Mouse (Mus musculus) CH12.LX (cell line): ENCODE measurements at regions not wholly inside any gene's neighbourhood (a gene's known extent, or its start where the extent isn't known, plus 50 kb on each side); places are given as distances from the start of the nearest gene placed in this dataset.

Source experiments
- DNase-seq: peaks from one replicate; pipeline ENCODE4 v3.0.0-alpha.2; 2013; ENCODE audit errors: extremely low read depth
- H3K27ac ChIP-seq: 2 replicates; pipeline ENCODE4 v1.5.1; 2012; ENCODE audit warnings: low read depth, mild to moderate bottlenecking, control low read depth, moderate library complexity; ENCODE audit not compliant: insufficient read depth
- H3K27me3 ChIP-seq: replicated peaks from 2 replicates; pipeline ENCODE3; 2012; ENCODE audit warnings: inconsistent platforms
- H3K36me3 ChIP-seq, 2 experiments: replicated peaks in 1 of 2; 2 replicates each; pipeline versions ENCODE3 to v1.6.1; 2012; ENCODE audit warnings: inconsistent platforms in 1 of 2, low read length in 1 of 2, mild to moderate bottlenecking in 1 of 2, mixed read lengths in 1 of 2, moderate library complexity in 1 of 2; ENCODE audit not compliant: control insufficient read depth in 1 of 2, insufficient read depth in 1 of 2
- H3K4me1 ChIP-seq, 2 experiments: 2 replicates each; pipeline ENCODE4 v1.6.1; 2012; ENCODE audit warnings: inconsistent platforms in 1 of 2, moderate library complexity in 1 of 2; ENCODE audit not compliant: insufficient read depth in 2 of 2, control insufficient read depth in 1 of 2
- H3K4me2 ChIP-seq: 2 replicates; pipeline ENCODE4 v1.6.1; 2012; ENCODE audit warnings: low read depth, mild to moderate bottlenecking, control low read depth; ENCODE audit not compliant: poor library complexity, insufficient read depth, severe bottlenecking
- H3K4me3 ChIP-seq, 3 experiments: fragments of 150-350 bp in 1 of 3; sonication (generic) in 1 of 3; replicated peaks in 1 of 3; 2 replicates each; pipeline versions ENCODE3 to v1.5.1; 2011 to 2012; ENCODE audit warnings: low read depth in 2 of 3, low read length in 2 of 3, mild to moderate bottlenecking in 2 of 3, moderate library complexity in 2 of 3, control low read depth in 1 of 3, improper control_type of control experiment in 1 of 3, inconsistent platforms in 1 of 3, mixed read lengths in 1 of 3; ENCODE audit not compliant: poor library complexity in 1 of 3
- H3K79me2 ChIP-seq: replicated peaks from 2 replicates; pipeline ENCODE4 v1.6.1; 2012; ENCODE audit warnings: mild to moderate bottlenecking, moderate library complexity; ENCODE audit not compliant: control insufficient read depth, poor library complexity, insufficient read depth, severe bottlenecking; ENCODE audit errors: extremely low read depth
- H3K9ac ChIP-seq: 2 replicates; pipeline ENCODE4 v1.6.1; 2012; ENCODE audit warnings: low read depth, mild to moderate bottlenecking, control low read depth, moderate library complexity; ENCODE audit not compliant: insufficient read depth
- H3K9me3 ChIP-seq: replicated peaks from 2 replicates; pipeline ENCODE3; 2012; ENCODE audit warnings: low read length, inconsistent platforms, mixed read lengths
- CHD1 ChIP-seq: IDR thresholded peaks from 2 replicates; pipeline ENCODE4 v1.6.1; 2012; ENCODE audit warnings: low read depth, low read length, improper control_type of control experiment, inconsistent platforms
- ELF1 ChIP-seq: IDR thresholded peaks from 2 replicates; pipeline ENCODE4 v1.6.1; 2014; ENCODE audit warnings: low read depth, mild to moderate bottlenecking, inconsistent platforms, low read length, improper control_type of control experiment
- JUN ChIP-seq: IDR thresholded peaks from 2 replicates; pipeline ENCODE4 v1.6.1; 2011; ENCODE audit warnings: low read depth, mild to moderate bottlenecking, low read length, improper control_type of control experiment, moderate library complexity; ENCODE audit not compliant: insufficient read depth
- KAT2A ChIP-seq: IDR thresholded peaks from 2 replicates; pipeline ENCODE4 v1.6.1; 2012; ENCODE audit warnings: low read length, improper control_type of control experiment, inconsistent platforms; ENCODE audit not compliant: insufficient replicate concordance
- MAX ChIP-seq: IDR thresholded peaks from 2 replicates; pipeline ENCODE4 v1.6.1; 2011; ENCODE audit warnings: low read length, improper control_type of control experiment
- MAZ ChIP-seq: IDR thresholded peaks from 2 replicates; pipeline ENCODE4 v1.6.1; 2012; ENCODE audit warnings: low read depth, mild to moderate bottlenecking, inconsistent platforms, low read length, improper control_type of control experiment, moderate library complexity
- MYC ChIP-seq: IDR thresholded peaks from 2 replicates; pipeline ENCODE4 v1.6.1; 2011; ENCODE audit warnings: low read depth, mild to moderate bottlenecking, improper control_type of control experiment, low read length
- NRF1 ChIP-seq: IDR thresholded peaks from 2 replicates; pipeline ENCODE4 v1.6.1; 2014; ENCODE audit warnings: low read depth, mild to moderate bottlenecking, inconsistent platforms, low read length, improper control_type of control experiment, moderate library complexity
- POLR2A ChIP-seq: IDR thresholded peaks from 2 replicates; pipeline ENCODE4 v1.6.1; 2011; ENCODE audit warnings: low read depth, mild to moderate bottlenecking, improper control_type of control experiment, low read length
- RAD21 ChIP-seq: IDR thresholded peaks from 2 replicates; pipeline ENCODE4 v1.6.1; 2011; ENCODE audit warnings: low read depth, mild to moderate bottlenecking, low read length, improper control_type of control experiment, moderate library complexity
- SMC3 ChIP-seq: IDR thresholded peaks from 2 replicates; pipeline ENCODE4 v1.6.1; 2011; ENCODE audit warnings: low read depth, low read length, improper control_type of control experiment
- TCF12 ChIP-seq: IDR thresholded peaks from 2 replicates; pipeline ENCODE4 v1.6.1; 2014; ENCODE audit warnings: low read depth, mild to moderate bottlenecking, inconsistent platforms, low read length, improper control_type of control experiment
- UBTF ChIP-seq: IDR thresholded peaks from 2 replicates; pipeline ENCODE4 v1.6.1; 2012; ENCODE audit warnings: low read depth, mild to moderate bottlenecking, inconsistent platforms, low read length, improper control_type of control experiment, moderate library complexity
- USF1 ChIP-seq: IDR thresholded peaks from 2 replicates; pipeline ENCODE4 v1.6.1; 2014; ENCODE audit warnings: low read depth, mild to moderate bottlenecking, inconsistent platforms, low read length, improper control_type of control experiment
- ZKSCAN1 ChIP-seq: IDR thresholded peaks from 2 replicates; pipeline ENCODE4 v1.6.1; 2012; ENCODE audit warnings: low read depth, inconsistent platforms, low read length, improper control_type of control experiment, borderline replicate concordance
- ZMIZ1 ChIP-seq: IDR thresholded peaks from 2 replicates; pipeline ENCODE4 v1.6.1; 2012; ENCODE audit warnings: low read depth, mild to moderate bottlenecking, inconsistent platforms, low read length, improper control_type of control experiment
- ZNF384 ChIP-seq: IDR thresholded peaks from 2 replicates; pipeline ENCODE4 v1.6.1; 2012; ENCODE audit warnings: low read depth, low read length, improper control_type of control experiment, inconsistent platforms
- dilution Hi-C: fragments of 300-500 bp; cut with MboI; formaldehyde crosslinking; loops from 2 replicates; pipeline ENCODE4 v1.14.3; 2020; ENCODE audit warnings: low sequenced_read_pairs; ENCODE audit not compliant: extremely low pct_unique_long_range_greater_than_20kb, extremely low pct_ligation_motif_present
- in situ Hi-C: fragments of 300-500 bp; cut with MboI; formaldehyde crosslinking; loops from 3 replicates; pipeline ENCODE4 v1.14.3; 2019; ENCODE audit warnings: low sequenced_read_pairs, low pct_ligation_motif_present, low pct_unique_long_range_greater_than_20kb, mixed read lengths

- TF ChIP-seq USF1 = no peak
Observed at GRCm38 (mm10) chr17:63758817-63759404, 104.0 kb upstream of the Fer start (continued).

GRCm38 (mm10) chr17:63761058-63761457 is 101.8 kb upstream of the Fer start:
- no peak for DNase-seq
- no peak overlapping the region for H3K4me3 ChIP-seq
- in situ Hi-C loops (no loop called here), dilution Hi-C loops (no loop called here)
- no peak overlapping the region for H3K9ac ChIP-seq
- H3K27ac ChIP-seq = no peak overlapping the region
- peaks cover 0 to 6% of the 10 kb centered on the region in 2 experiments; a peak in 1 of 4 replicates for H3K4me1 ChIP-seq
- no peaks in the 10 kb centered on the region for H3K36me3 ChIP-seq
- H3K79me2 ChIP-seq = no peaks in the 10 kb centered on the region
- TF ChIP-seq ZKSCAN1 = no peak
- H3K27me3 ChIP-seq = no peaks in the 10 kb centered on the region
- no peak overlapping the region for H3K4me2 ChIP-seq
- peaks cover 2% of the 10 kb centered on the region for H3K9me3 ChIP-seq

GRCm38 (mm10) chr17:63771111-63771510 is 91.8 kb upstream of the Fer start:
- DNase-seq = no peak
- H3K9ac ChIP-seq = no peak overlapping the region
- dilution Hi-C loops = no loop called here
- no peaks in the 10 kb centered on the region for H3K27me3 ChIP-seq
- no peaks in the 10 kb centered on the region for H3K9me3 ChIP-seq
- no peak overlapping the region for H3K4me3 ChIP-seq
- H3K27ac ChIP-seq = no peak overlapping the region
- H3K79me2 ChIP-seq = no peaks in the 10 kb centered on the region
- H3K36me3 ChIP-seq = no peaks in the 10 kb centered on the region
- no peaks in the 10 kb centered on the region for H3K4me1 ChIP-seq
- in situ Hi-C loops = no loop called here
- H3K4me2 ChIP-seq = no peak overlapping the region
- no peak for TF ChIP-seq ZKSCAN1
- no peak for TF ChIP-seq UBTF

- H3K4me3 ChIP-seq = no peak overlapping the region
- peaks cover 2% of the 10 kb centered on the region for H3K9me3 ChIP-seq
- no peaks in the 10 kb centered on the region; the same call in 1 of the 2 replicates for H3K79me2 ChIP-seq
- no peaks in the 10 kb centered on the region for H3K36me3 ChIP-seq
- no peak for DNase-seq
- H3K27me3 ChIP-seq = no peaks in the 10 kb centered on the region
- dilution Hi-C loops (no loop called here), in situ Hi-C loops (no loop called here)
- no peaks in the 10 kb centered on the region for H3K4me1 ChIP-seq
- H3K27ac ChIP-seq = no peak overlapping the region
- TF ChIP-seq MYC (no peak), JUN (no peak), TCF12 (no peak), MAZ (no peak), NRF1 (no peak), ZMIZ1 (no peak), ELF1 (no peak), POLR2A (no peak), MAX (no peak), KAT2A (no peak), CHD1 (no peak), ZKSCAN1 (no peak), ZNF384 (no peak), SMC3 (no peak), RAD21 (no peak)
- no peak overlapping the region for H3K4me2 ChIP-seq
- H3K9ac ChIP-seq = no peak overlapping the region
Observed at GRCm38 (mm10) chr17:63784381-63785116, 78.3 kb upstream of the Fer start.
